Mouse (Mus musculus) erythroid progenitor cell, adult 5-6 weeks (primary cell): ENCODE data around the gene Cdc34. TPM values are rescaled to one million over a fixed set of nuclear protein-coding genes. Genes with fewer than 3 reads are reported as not detected.

Experiments used
- ATAC-seq: replicated peaks from 2 replicates; pipeline ENCODE4 v1.8.0; 2016; ENCODE audit warnings: moderate number of reproducible peaks, mild to moderate bottlenecking, moderate TSS enrichment, inconsistent platforms; ENCODE audit not compliant: poor library complexity, low FRiP score, severe bottlenecking
- total RNA-seq, 2 experiments: library from RNA; stranded (forward) in 1 of 2; stranded (reverse) in 1 of 2; fragments of 150-400 nt in 1 of 2; fragments of 186-747, 209-891 nt in 1 of 2; gene quantifications; 2 replicates each; pipeline versions ENCODE4 v1.2.3 to v1.2.4; 2015 to 2017; ENCODE audit warnings: low replicate concordance in 2 of 2

Cdc34 gene
- total RNA-seq, 2 experiments from 2014 or later, result 66.7 to 82.7 TPM

DNA sequence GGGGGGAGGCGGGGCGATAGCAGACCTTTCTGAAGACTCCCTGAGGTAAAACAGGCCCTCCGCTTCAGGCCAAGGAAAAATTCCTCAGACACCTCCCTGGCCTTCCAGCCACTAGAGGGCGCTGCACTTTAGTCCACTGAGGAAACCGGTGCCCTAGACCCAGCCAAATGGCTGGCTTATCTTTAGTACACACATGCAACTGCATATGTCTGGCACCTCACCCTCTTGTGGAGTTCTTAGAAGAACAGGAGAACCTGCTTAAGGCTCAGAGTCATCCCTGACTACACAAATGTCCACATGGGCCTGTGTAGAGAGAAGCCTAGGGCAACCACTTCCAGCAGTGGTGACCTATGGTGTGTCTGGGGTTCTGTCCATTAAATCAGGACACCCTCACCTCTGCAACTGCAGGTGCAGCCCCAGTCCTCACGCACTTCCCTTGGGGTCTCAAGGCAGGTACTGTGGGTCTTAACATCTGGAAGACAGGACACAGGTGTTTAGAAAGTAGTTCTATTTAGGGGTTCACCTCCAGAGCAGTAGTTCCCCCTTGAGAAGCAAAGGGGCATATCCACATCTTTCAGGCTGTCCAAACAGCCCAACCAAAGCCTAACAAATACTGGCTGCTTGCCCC lies 30.6 kb downstream of the Cdc34 start:
- ATAC-seq, result peak; percentile 88

DNA sequence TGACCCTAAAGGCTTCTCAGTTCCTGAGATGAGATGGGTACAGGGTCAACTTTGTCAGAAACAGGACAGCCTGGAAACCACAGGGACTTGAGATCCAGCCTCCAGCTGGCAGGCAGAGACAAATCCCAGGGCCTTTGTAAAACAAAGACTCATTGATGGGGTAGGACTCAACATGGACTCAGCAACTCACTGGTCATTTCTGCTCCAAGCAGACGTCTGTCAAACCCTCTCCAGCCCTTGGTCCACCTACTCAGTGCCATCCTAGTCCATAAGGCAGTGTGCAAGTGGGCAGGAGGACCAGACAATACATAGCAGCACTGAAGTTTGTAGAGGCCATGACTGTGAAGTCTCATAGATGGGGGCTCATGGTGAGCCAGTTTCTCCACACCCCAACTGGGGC lies 31.2 kb downstream of the Cdc34 start:
- ATAC-seq, result no peak

DNA sequence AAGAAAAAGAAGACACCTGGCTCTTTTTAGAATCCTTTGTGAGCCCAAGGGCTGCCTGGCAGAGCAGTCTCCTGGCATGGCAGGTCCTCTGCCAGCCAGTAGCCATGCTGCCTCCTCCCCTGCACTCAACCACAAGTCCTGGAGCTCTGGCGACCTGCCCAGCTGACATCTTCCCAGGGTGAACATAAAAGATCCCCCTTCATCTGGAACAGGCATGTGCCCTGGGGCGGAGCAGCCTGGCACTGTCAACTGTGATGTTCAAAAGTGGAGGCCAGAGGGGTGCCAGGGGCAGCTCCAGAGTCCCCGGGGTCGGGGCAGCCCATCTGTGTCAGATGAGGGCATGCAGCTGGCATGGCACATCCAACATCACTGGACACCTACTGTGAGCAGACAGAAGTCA lies 33.0 kb downstream of the Cdc34 start:
- ATAC-seq, result no peak

DNA sequence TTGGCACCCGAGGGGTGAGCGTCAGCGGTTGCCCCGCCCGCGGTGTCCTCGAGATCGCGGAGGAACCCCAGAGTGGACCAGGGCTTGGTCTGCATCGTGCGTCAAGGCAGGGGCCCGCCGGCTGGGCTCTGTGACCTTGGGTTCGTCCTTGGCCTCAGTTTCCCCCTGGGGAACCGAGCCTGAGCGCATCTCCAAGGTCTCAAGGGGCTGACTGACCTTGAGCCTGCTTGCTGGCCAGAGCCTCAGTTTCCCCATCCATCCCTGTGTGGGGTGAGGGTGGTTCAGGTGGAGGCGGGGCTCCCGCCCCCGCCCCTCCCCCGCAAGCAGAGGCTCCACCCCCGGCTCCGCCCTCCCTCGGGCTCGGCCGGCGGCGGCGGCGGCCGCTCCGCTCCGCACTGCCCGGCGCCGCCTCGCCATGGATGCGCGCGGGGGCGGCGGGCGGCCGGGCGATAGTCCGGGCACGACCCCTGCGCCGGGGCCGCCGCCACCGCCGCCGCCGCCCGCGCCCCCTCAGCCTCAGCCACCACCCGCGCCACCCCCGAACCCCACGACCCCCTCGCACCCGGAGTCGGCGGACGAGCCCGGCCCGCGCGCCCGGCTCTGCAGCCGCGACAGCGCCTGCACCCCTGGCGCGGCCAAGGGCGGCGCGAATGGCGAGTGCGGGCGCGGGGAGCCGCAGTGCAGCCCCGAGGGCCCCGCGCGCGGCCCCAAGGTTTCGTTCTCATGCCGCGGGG lies 34.4 kb downstream of the Cdc34 start, which contains the start of gene Hcn2:
TSS of gene Hcn2 (plus strand) at position 381 of the 734 bp plus-strand sequence.
- ATAC-seq, result no peak

GRCm38 (mm10) chr10:79716988-79717355 lies 35.0 kb downstream of the Cdc34 start:
- ATAC-seq, result no peak

GRCm38 (mm10) chr10:79717640-79718357 lies 35.8 kb downstream of the Cdc34 start:
- 0 out of 2 replicates have a peak, but pooled peaks have one; percentile 31 for ATAC-seq

DNA sequence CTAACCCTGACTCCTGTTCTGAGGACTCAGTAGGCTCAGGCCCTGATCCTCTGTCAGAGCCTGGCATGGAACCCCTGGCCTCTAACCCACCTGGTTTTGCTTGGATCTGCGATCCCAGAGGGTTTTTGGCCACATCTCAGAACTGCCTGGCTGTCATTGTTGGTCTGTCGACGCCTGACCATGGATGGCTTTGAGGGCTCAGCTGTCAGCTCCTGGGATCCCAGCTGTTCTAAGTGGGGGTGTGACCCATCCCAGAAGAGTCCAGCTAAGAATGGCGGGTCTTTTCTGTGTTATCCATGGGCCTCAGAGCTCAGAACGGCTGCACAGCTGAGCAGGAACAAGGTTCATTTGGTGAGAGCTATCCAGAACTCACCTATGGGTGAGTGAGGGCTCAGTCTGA lies 39.1 kb downstream of the Cdc34 start:
- no peak for ATAC-seq

DNA sequence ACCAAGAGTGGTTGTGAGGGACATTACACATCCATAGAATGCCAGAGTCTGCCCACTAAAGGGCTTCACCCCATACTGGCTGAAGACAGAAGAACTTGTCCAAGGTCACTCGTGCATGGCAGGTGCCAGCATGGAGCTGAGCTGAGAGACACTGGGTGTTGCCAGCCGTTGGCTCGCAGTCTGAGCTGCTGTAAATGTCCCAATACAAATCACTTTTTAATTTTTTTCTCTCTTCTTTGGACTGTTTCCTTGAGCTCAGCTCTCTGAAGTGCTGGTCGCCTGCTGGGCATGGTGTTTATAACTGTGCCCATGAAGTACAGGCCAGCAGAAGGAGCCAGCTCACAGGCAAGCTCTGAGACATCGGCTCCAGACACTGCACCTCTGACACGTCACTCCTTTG lies 41.1 kb downstream of the Cdc34 start:
- no peak for ATAC-seq

DNA sequence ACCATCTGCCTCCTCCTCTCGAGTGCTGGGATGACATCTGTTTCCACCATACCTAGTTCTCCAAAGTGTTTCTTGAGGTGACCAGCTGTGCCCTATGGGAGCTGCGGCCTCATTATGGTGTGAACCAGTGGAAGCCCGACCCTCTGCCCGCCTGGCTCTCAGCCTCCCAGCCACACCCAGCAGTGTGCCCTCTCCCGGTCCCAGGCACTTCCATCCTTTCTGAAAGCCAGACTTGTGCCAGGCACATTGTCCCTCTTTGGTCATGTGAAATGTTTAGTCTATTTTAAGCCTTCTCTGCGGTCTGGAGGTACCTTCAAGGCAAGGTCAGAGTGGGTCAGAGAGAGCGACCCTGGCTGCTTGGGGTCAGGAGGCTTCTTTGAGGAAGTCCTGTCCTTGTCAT lies 41.7 kb downstream of the Cdc34 start:
- no peak for ATAC-seq

GRCm38 (mm10) chr10:79726090-79726489 lies 44.1 kb downstream of the Cdc34 start:
- peak; percentile 82 for ATAC-seq

- ATAC-seq, result no peak
Measured at GRCm38 (mm10) chr10:79728323-79729249, 46.6 kb downstream of the Cdc34 start.

DNA sequence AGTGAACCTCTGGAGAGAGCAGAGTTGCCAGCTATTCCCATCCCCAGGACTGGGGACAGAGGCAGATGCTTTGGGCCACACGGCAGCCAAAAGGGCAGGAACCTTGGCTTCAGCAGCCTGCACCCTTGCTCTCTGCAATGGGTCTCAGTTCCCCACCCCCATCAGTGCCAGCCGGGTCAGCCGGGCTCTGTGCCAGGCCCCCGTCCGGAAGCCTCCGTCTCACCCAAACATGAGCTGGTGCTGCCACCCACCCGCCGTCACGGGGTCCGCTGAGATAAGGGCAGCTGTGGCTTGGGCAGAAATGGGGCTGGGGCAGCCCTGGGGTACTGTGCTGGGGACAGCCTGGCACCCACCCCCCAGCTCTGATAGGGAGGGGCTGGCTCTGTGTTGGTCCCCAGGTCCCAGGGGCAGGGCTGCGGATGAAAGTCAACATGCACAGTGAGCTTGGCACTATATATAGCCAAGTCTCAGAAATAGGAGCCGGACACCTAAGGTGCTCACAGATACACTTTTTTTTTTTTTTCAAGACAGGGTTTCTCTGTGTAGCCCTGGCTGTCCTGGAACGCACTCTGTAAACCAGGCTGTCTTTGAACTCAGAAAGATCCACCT lies 47.5 kb downstream of the Cdc34 start:
- no peak for ATAC-seq

- ATAC-seq, result no peak
Measured at GRCm38 (mm10) chr10:79732500-79732899, 50.5 kb downstream of the Cdc34 start.

GRCm38 (mm10) chr10:79733847-79734246 lies 51.9 kb downstream of the Cdc34 start:
- ATAC-seq, result no peak

- ATAC-seq, result no peak
Measured at GRCm38 (mm10) chr10:79735361-79735760, 53.4 kb downstream of the Cdc34 start.

GRCm38 (mm10) chr10:79736706-79737105 lies 54.7 kb downstream of the Cdc34 start:
- ATAC-seq, result no peak
